Mouse (Mus musculus): ENCODE measurements around the gene Gm44. TPM values are rescaled to one million over a fixed set of nuclear protein-coding genes. Genes with fewer than 3 reads are reported as not detected.

Gm44 gene
- polyA plus RNA-seq (2012; rRNA removed) = not detected in 2 replicates

DNA sequence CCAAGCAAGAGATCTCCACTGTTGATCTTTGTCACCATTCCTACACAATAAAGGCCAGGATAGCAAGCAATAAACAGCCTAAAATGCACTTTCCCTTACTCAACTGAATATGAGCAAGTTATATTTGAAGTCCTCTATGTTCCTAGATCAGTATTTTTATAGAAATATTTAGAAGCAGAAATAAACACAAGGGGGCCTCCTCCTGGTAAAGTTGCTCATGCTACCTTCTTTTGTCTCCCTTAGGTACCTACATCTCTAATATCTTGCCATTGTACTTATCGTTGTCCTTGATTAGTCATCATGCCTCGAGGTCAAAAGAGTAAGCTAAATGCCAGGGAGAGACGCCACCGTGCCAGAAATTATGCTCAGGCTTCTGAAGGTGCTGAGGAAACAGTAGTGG is at the start of gene Gm44:
Gene Gm44, plus strand, starts transcription at position 301 of the 400 bp plus-strand sequence.

Measured in central nervous system, embryonic 18 days (tissue).